Mouse (Mus musculus) lung, embryonic 16.5 days (tissue): ENCODE data around the gene Atxn1. TPM values are rescaled to one million over a fixed set of nuclear protein-coding genes. Genes with fewer than 3 reads are reported as not detected.

Experiments
- ATAC-seq: fragments of 200-750 bp; cut with Nextera tagmentation; 2 replicates; pipeline ENCODE4 v1.8.0; 2017; ENCODE audit warnings: low read depth, mild to moderate bottlenecking, moderate library complexity
- H3K27ac ChIP-seq: fragments of 300-500 bp; sonication (generic); 2 replicates; pipeline ENCODE4 v1.5.1; 2014; ENCODE audit warnings: mild to moderate bottlenecking, control low read depth, low read length
- H3K27me3 ChIP-seq: fragments of 300-500 bp; sonication (generic); 2 replicates; pipeline ENCODE4 v1.6.1; 2014; ENCODE audit warnings: low read depth, low read length, mixed read lengths; ENCODE audit not compliant: control insufficient read depth, insufficient read depth
- H3K36me3 ChIP-seq: fragments of 300-500 bp; sonication (generic); 2 replicates; pipeline ENCODE4 v1.6.1; 2014; ENCODE audit warnings: low read length; ENCODE audit not compliant: control insufficient read depth, insufficient read depth
- H3K4me1 ChIP-seq: fragments of 300-500 bp; sonication (generic); replicated peaks from 2 replicates; pipeline ENCODE4 v1.6.1; 2014; ENCODE audit warnings: low read length, mixed read lengths; ENCODE audit not compliant: control insufficient read depth, insufficient read depth
- H3K4me2 ChIP-seq: fragments of 300-500 bp; sonication (generic); 2 replicates; pipeline ENCODE4 v1.6.1; 2014; ENCODE audit warnings: low read depth, low read length, control low read depth
- H3K4me3 ChIP-seq: fragments of 300-500 bp; sonication (generic); 2 replicates; pipeline ENCODE4 v1.5.1; 2014; ENCODE audit warnings: mild to moderate bottlenecking, low read length, control low read depth
- H3K9ac ChIP-seq: fragments of 300-500 bp; sonication (generic); 2 replicates; pipeline ENCODE4 v1.6.1; 2014; ENCODE audit warnings: low read length, control low read depth
- H3K9me3 ChIP-seq: fragments of 300-500 bp; sonication (generic); 2 replicates; pipeline ENCODE4 v1.6.1; 2016; ENCODE audit warnings: low read length; ENCODE audit not compliant: control insufficient read depth
- WGBS: fragments of 180-500 bp; shearing (Covaris S2); extraction: QIAGEN DNeasy Blood & Tissue Kit; methylation state at CpG from one replicate; pipeline ENCODE4 v1.1.7; 2014; 5-methylcytosine and 5-hydroxymethylcytosine counted together
- polyA plus RNA-seq: library from polyadenylated mRNA; unstranded; fragments of >200 nt; fragmentation: Nextera tagmentation; extraction: Ambion mirVana; gene quantifications from 2 replicates; pipeline ENCODE4 v1.2.1, GENCODE M21; 2015

Atxn1 gene
- polyA plus RNA-seq, 1 experiment from 2014 or later = 8.3 TPM

DNA sequence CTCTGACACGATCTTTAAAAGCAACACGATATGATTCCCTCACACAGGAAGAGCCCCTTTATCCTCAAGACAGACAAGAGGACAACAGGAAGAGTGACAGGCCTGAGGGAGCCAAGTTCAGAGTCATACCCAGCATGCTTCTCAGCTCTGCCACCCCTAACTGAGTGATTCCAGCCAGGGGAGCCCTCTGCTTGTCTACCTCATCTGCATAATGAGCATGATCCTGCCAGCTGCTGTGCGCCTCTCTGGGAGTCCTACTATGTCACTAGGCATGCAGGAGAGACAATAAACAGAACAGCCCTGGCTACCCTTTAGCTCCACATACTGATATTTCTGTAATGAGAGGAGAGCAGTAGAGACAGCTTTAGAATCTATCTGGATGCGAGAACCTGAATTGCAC lies 228.6 kb downstream of the Atxn1 start:
- no peaks in the 10 kb centered on the region for H3K36me3 ChIP-seq

DNA sequence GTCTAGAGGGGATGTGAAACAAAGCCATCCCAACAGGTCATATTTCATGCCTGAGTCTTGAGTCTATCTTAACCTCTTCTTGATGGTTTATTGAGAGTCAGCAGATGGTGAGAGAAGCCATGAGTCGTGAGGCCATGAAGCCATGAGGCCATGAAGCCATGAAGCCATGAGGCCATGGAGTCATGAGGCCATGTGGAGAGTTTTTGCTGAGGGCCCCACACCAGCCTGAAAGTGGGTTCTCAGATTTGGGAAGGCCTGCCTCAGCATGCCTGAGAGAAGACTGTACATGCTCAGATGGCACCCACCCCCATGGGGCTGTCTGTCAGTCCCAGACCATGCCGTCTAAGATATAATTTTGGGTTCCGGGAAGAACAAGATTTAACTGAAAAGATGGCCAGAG lies 229.0 kb downstream of the Atxn1 start:
- WGBS = 93% methylated on average over 3 of the region's 3 CpGs
- Histone ChIP-seq H3K4me2 (no peak overlapping the region), H3K27me3 (no peaks in the 10 kb centered on the region), H3K27ac (no peak overlapping the region), H3K9ac (no peak overlapping the region), H3K36me3 (no peaks in the 10 kb centered on the region), H3K4me3 (no peak overlapping the region), H3K9me3 (no peaks in the 10 kb centered on the region), H3K4me1 (no peaks in the 10 kb centered on the region)
- no peak for ATAC-seq

More for the DNA sequence above, 228.6 kb downstream of the Atxn1 start:
- Histone ChIP-seq H3K27me3 (no peaks in the 10 kb centered on the region), H3K4me2 (no peak overlapping the region), H3K4me1 (no peaks in the 10 kb centered on the region), H3K4me3 (no peak overlapping the region), H3K9ac (no peak overlapping the region), H3K9me3 (no peaks in the 10 kb centered on the region), H3K27ac (no peak overlapping the region)
- WGBS = 82% methylated on average over 4 of the region's 4 CpGs
- ATAC-seq = no peak

- Histone ChIP-seq H3K4me1 (no peaks in the 10 kb centered on the region), H3K27me3 (no peaks in the 10 kb centered on the region), H3K9me3 (no peaks in the 10 kb centered on the region), H3K4me2 (no peak overlapping the region), H3K36me3 (no peaks in the 10 kb centered on the region), H3K4me3 (no peak overlapping the region), H3K9ac (no peak overlapping the region), H3K27ac (no peak overlapping the region)
- ATAC-seq = no peak
- WGBS = 85% methylated on average over 3 of the region's 3 CpGs
Observed at GRCm38 (mm10) chr13:45734531-45734930, 230.3 kb downstream of the Atxn1 start.

DNA sequence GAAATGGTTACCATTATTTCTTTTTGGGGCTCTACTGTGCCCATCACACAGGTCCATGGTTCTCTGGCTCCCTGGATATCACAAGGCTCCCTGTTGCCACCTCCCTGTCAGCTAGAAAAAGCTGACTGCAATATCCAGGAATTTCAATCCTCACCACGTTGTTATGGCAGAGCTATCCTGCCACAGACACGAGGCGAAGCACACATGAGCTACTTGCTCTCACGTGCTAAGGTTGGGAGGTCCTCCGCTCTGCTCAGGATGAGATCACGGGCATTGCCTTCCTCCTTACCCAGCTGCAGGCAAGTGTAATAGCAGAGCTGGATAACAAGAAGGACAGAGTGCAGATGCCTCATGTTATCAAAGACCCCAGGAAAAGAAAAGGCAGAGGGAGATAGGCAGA lies 232.2 kb downstream of the Atxn1 start:
- no peak overlapping the region for H3K4me3 ChIP-seq
- WGBS = 60% methylated on average over 6 of the region's 6 CpGs
- no peak overlapping the region for H3K27ac ChIP-seq
- no peaks in the 10 kb centered on the region for H3K4me1 ChIP-seq
- H3K9ac ChIP-seq = no peak overlapping the region
- ATAC-seq = no peak
- H3K4me2 ChIP-seq = no peak overlapping the region
- no peaks in the 10 kb centered on the region for H3K27me3 ChIP-seq
- H3K36me3 ChIP-seq = no peaks in the 10 kb centered on the region
- no peaks in the 10 kb centered on the region for H3K9me3 ChIP-seq

DNA sequence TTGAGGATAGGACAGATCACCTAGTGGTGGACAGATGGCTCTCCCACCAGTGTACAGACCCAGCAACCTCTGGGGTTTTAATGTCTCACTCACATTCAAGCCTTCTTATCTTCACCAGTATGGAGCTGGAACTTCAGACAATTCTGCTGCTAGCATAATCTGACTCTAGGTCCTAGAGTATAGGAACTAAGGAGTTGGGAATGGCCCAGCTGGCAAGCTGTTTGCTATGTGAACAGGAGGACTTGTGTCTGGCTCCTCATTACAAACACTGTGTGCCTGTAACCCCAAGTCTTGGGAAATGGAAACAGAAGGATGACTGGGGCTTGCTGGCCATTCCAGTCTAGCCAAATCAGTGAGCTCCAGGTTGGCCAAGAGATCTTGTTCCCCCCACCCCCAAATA lies 237.9 kb downstream of the Atxn1 start:
- peak; percentile 41 for ATAC-seq
- H3K4me1 ChIP-seq = 0 out of 2 replicates have a peak, but pooled peaks cover under 1% of the 10 kb centered on the region
- H3K27me3 ChIP-seq = no peaks in the 10 kb centered on the region
- H3K36me3 ChIP-seq = no peaks in the 10 kb centered on the region
- no peak overlapping the region for H3K27ac ChIP-seq
- no peak overlapping the region for H3K9ac ChIP-seq
- H3K9me3 ChIP-seq = no peaks in the 10 kb centered on the region
- no peak overlapping the region for H3K4me2 ChIP-seq
- no peak overlapping the region for H3K4me3 ChIP-seq

GRCm38 (mm10) chr13:45726181-45726580 lies 238.6 kb downstream of the Atxn1 start:
- no peak overlapping the region for H3K4me2 ChIP-seq
- H3K4me3 ChIP-seq = no peak overlapping the region
- peaks cover 3% of the 10 kb centered on the region; the same call in 1 of the 2 replicates for H3K4me1 ChIP-seq
- H3K36me3 ChIP-seq = no peaks in the 10 kb centered on the region
- ATAC-seq = no peak
- H3K9ac ChIP-seq = no peak overlapping the region
- no peaks in the 10 kb centered on the region for H3K27me3 ChIP-seq
- 87% methylated on average over 6 of the region's 6 CpGs for WGBS
- H3K27ac ChIP-seq = no peak overlapping the region
- no peaks in the 10 kb centered on the region for H3K9me3 ChIP-seq

DNA sequence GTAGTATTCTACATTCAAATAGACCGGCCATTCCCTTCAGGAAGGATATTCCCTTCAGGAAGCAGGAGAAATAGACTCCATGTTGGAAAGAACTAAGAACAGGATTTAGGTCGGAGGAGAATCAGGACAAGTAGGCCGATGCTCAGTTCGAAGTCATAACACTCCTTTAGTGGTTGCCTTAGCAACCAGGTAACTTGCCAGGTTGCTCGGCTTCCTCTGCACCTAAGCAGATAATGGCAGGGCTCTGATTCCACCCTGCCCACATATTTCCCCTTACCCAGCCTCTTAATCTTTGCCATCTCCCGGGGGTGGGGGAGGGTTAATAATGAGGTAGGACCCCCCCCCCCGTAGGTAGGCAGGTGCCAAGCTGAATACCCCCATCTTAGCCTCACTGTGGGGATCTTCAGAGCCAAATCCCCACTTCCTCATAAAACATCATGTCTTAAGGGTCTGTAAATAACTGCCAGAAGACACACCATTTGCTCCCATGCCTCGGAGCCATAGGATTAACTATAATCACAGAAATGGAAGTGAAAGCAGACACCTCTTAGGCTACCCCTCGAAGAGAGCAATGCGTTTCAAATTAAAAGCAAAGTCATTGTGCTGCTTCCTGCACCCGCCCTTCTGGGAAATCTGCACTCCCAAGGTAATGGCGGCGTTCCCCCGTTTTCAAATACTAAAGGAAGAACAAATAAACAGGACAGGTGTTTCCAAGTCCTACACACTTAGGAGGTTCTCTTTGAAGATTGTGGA lies 240.1 kb downstream of the Atxn1 start:
- Histone ChIP-seq H3K4me2 (no peak overlapping the region), H3K9ac (no peak overlapping the region), H3K27ac (no peak overlapping the region), H3K4me3 (no peak overlapping the region), H3K27me3 (no peaks in the 10 kb centered on the region), H3K36me3 (no peaks in the 10 kb centered on the region), H3K9me3 (no peaks in the 10 kb centered on the region), H3K4me1 (peaks cover 3% of the 10 kb centered on the region; the same call in 1 of the 2 replicates)
- ATAC-seq = no peak
- WGBS = 54% methylated on average over 14 of the region's 14 CpGs

DNA sequence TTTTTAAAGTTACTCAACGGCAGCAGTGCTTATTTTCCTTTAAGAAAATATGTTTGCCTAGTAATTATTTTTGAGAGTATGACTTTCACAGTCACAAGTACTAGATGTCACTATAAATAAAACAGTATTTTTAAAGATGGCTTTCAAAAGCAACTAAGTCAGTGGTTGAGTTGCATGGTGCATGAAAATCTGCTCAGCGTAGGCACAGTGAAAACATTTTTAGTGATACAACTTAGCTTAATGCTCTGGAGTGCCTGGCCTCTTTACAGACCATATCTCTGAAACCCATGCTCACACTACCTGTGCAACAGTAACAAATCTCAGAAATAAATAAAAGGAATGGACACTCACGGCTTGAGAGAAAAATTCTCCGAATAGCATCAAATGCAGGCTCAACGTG lies 241.9 kb downstream of the Atxn1 start:
- peaks cover 6% of the 10 kb centered on the region; the same call in 1 of the 2 replicates for H3K4me1 ChIP-seq
- no peaks in the 10 kb centered on the region for H3K36me3 ChIP-seq
- WGBS = 79% methylated on average over 5 of the region's 5 CpGs
- no peak overlapping the region for H3K27ac ChIP-seq
- H3K9ac ChIP-seq = no peak overlapping the region
- H3K4me3 ChIP-seq = no peak overlapping the region
- H3K4me2 ChIP-seq = no peak overlapping the region
- no peak for ATAC-seq
- no peaks in the 10 kb centered on the region for H3K27me3 ChIP-seq
- no peaks in the 10 kb centered on the region for H3K9me3 ChIP-seq

DNA sequence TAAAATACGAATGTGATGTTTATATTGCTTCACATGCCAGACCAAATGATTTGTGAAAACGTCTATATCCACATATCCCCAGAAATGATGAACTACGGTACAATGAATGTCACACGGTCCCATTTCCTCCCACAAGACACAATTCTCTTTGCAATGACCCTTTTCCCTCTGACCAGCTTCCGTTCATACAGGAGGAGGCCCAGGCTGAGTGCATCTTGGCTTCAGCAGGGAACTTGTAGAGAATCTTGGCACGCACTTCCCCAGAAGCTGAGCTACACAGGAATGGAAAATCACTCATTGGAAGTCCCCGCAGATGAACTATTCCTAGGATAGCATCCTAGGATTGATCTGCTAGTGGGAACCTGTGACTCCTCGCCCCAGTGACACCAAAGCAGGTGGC lies 243.2 kb downstream of the Atxn1 start:
- no peak overlapping the region for H3K27ac ChIP-seq

More for the DNA sequence above, 243.2 kb downstream of the Atxn1 start:
- Histone ChIP-seq H3K9ac (no peak overlapping the region), H3K9me3 (no peaks in the 10 kb centered on the region), H3K4me3 (no peak overlapping the region), H3K27me3 (no peaks in the 10 kb centered on the region), H3K4me1 (peaks cover 6% of the 10 kb centered on the region; the same call in 1 of the 2 replicates), H3K4me2 (no peak overlapping the region), H3K36me3 (no peaks in the 10 kb centered on the region)
- peak; percentile 71 for ATAC-seq
- 47% methylated on average over 8 of the region's 8 CpGs for WGBS
